Mouse (Mus musculus): Measurements from ENCODE around the gene Zfp599. TPM values are rescaled to one million over a fixed set of nuclear protein-coding genes. Genes with fewer than 3 reads are reported as not detected.
A peak's percentile ranks its signal among the peaks of the same experiment; 100 is the strongest.

Gene Zfp599
- polyA plus RNA-seq, 1 experiment from 2014 or later, result 5.9 TPM

GRCm38 (mm10) chr9:22261594-22261993 lies 1.9 kb upstream of the Zfp599 start:
- Histone ChIP-seq H3K9ac (ENCODE audit: low read length) (no peak overlapping the region), H3K36me3 (ENCODE audit: control insufficient read depth, insufficient read depth, low read length) (no peaks in the 10 kb centered on the region), H3K27ac (ENCODE audit: low read depth) (no peak overlapping the region), H3K4me2 (ENCODE audit: low read length) (no peak overlapping the region), H3K27me3 (replicated peaks; ENCODE audit: control insufficient read depth, insufficient read depth, low read length) (no peaks in the 10 kb centered on the region), H3K9me3 (ENCODE audit: control insufficient read depth, low read length) (peaks cover 5% of the 10 kb centered on the region; the same call in 1 of the 2 replicates), H3K4me3 (ENCODE audit: low read depth, low read length) (no peak overlapping the region), H3K4me1 (replicated peaks; ENCODE audit: control insufficient read depth, insufficient read depth, low read length) (no peaks in the 10 kb centered on the region)
- DNase-seq (ENCODE audit: low spot score), result no peak
- WGBS, result 75% methylated on average over 1 of the region's 1 CpGs
- no peak for ATAC-seq (replicated peaks; ENCODE audit: low FRiP score, low TSS enrichment, low read depth)

- ATAC-seq (replicated peaks; ENCODE audit: low FRiP score, low TSS enrichment, low read depth), result no peak
- no peak overlapping the region; the same call in 1 of the 2 replicates for H3K9ac ChIP-seq (ENCODE audit: low read length)
- 31% methylated on average over 3 of the region's 3 CpGs for WGBS
These were observed 362 bp upstream of the Zfp599 start for GRCm38 (mm10) chr9:22260092-22260422.

GRCm38 (mm10) chr9:22258784-22259183 lies 911 bp downstream of the Zfp599 start:
- Histone ChIP-seq H3K9ac (ENCODE audit: low read length) (peak overlapping the region; percentile 62; the same call in 1 of the 2 replicates), H3K4me2 (ENCODE audit: low read length) (peak overlapping the region; percentile 71), H3K4me1 (replicated peaks; ENCODE audit: control insufficient read depth, insufficient read depth, low read length) (no peaks in the 10 kb centered on the region), H3K36me3 (ENCODE audit: control insufficient read depth, insufficient read depth, low read length) (peaks cover 12% of the 10 kb centered on the region), H3K27ac (ENCODE audit: low read depth) (no peak overlapping the region), H3K9me3 (ENCODE audit: control insufficient read depth, low read length) (peaks cover 13% of the 10 kb centered on the region; the same call in 1 of the 2 replicates), H3K27me3 (replicated peaks; ENCODE audit: control insufficient read depth, insufficient read depth, low read length) (no peaks in the 10 kb centered on the region), H3K4me3 (ENCODE audit: low read depth, low read length) (peak overlapping the region; percentile 52)
- no peak for ATAC-seq (replicated peaks; ENCODE audit: low FRiP score, low TSS enrichment, low read depth)
- WGBS, result 83% methylated on average over 8 of the region's 8 CpGs
- no peak for DNase-seq (ENCODE audit: low spot score)

More at GRCm38 (mm10) chr9:22260092-22260422, 362 bp upstream of the Zfp599 start:
- no peaks in the 10 kb centered on the region for H3K27me3 ChIP-seq (replicated peaks; ENCODE audit: control insufficient read depth, insufficient read depth, low read length)
- H3K4me2 ChIP-seq (ENCODE audit: low read length), result peak overlapping the region; percentile 71
- DNase-seq (ENCODE audit: low spot score), result no peak
- H3K27ac ChIP-seq (ENCODE audit: low read depth), result no peak overlapping the region
- H3K4me1 ChIP-seq (replicated peaks; ENCODE audit: control insufficient read depth, insufficient read depth, low read length), result no peaks in the 10 kb centered on the region
- H3K4me3 ChIP-seq (ENCODE audit: low read depth, low read length), result peak overlapping the region; percentile 52
- H3K9me3 ChIP-seq (ENCODE audit: control insufficient read depth, low read length), result peaks cover 8% of the 10 kb centered on the region; the same call in 1 of the 2 replicates
- H3K36me3 ChIP-seq (ENCODE audit: control insufficient read depth, insufficient read depth, low read length), result peaks cover 7% of the 10 kb centered on the region; the same call in 1 of the 2 replicates

GRCm38 (mm10) chr9:22256579-22256978 lies 3.1 kb downstream of the Zfp599 start:
- H3K36me3 ChIP-seq (ENCODE audit: control insufficient read depth, insufficient read depth, low read length), result peaks cover 27% of the 10 kb centered on the region
- H3K27me3 ChIP-seq (replicated peaks; ENCODE audit: control insufficient read depth, insufficient read depth, low read length), result no peaks in the 10 kb centered on the region
- H3K27ac ChIP-seq (ENCODE audit: low read depth), result no peak overlapping the region
- H3K4me1 ChIP-seq (replicated peaks; ENCODE audit: control insufficient read depth, insufficient read depth, low read length), result no peaks in the 10 kb centered on the region
- peaks cover 17% of the 10 kb centered on the region; the same call in 1 of the 2 replicates for H3K9me3 ChIP-seq (ENCODE audit: control insufficient read depth, low read length)
- ATAC-seq (replicated peaks; ENCODE audit: low FRiP score, low TSS enrichment, low read depth), result no peak
- DNase-seq (ENCODE audit: low spot score), result no peak
- 99% methylated on average over 4 of the region's 4 CpGs for WGBS
- H3K9ac ChIP-seq (ENCODE audit: low read length), result no peak overlapping the region
- H3K4me2 ChIP-seq (ENCODE audit: low read length), result no peak overlapping the region
- no peak overlapping the region for H3K4me3 ChIP-seq (ENCODE audit: low read depth, low read length)

GRCm38 (mm10) chr9:22244242-22244641 lies 15.5 kb downstream of the Zfp599 start:
- H3K9ac ChIP-seq (ENCODE audit: low read length), result no peak overlapping the region
- peaks cover 68% of the 10 kb centered on the region for H3K36me3 ChIP-seq (ENCODE audit: control insufficient read depth, insufficient read depth, low read length)

GRCm38 (mm10) chr9:22240001-22240400 lies 19.7 kb downstream of the Zfp599 start:
- H3K9ac ChIP-seq (ENCODE audit: low read length), result no peak overlapping the region
- peaks cover 86% of the 10 kb centered on the region for H3K36me3 ChIP-seq (ENCODE audit: control insufficient read depth, insufficient read depth, low read length)
- peaks cover 8% of the 10 kb centered on the region; the same call in 1 of the 2 replicates for H3K9me3 ChIP-seq (ENCODE audit: control insufficient read depth, low read length)
- no peak overlapping the region for H3K4me3 ChIP-seq (ENCODE audit: low read depth, low read length)
- DNase-seq (ENCODE audit: low spot score) (no peak), ATAC-seq (replicated peaks; ENCODE audit: low FRiP score, low TSS enrichment, low read depth) (no peak)
- no peak overlapping the region for H3K27ac ChIP-seq (ENCODE audit: low read depth)
- H3K27me3 ChIP-seq (replicated peaks; ENCODE audit: control insufficient read depth, insufficient read depth, low read length), result no peaks in the 10 kb centered on the region
- H3K4me2 ChIP-seq (ENCODE audit: low read length), result no peak overlapping the region
- no peaks in the 10 kb centered on the region for H3K4me1 ChIP-seq (replicated peaks; ENCODE audit: control insufficient read depth, insufficient read depth, low read length)
- 94% methylated on average over 4 of the region's 4 CpGs for WGBS

More at GRCm38 (mm10) chr9:22244242-22244641, 15.5 kb downstream of the Zfp599 start:
- Histone ChIP-seq H3K9me3 (ENCODE audit: control insufficient read depth, low read length) (peaks cover 20% of the 10 kb centered on the region), H3K27ac (ENCODE audit: low read depth) (no peak overlapping the region), H3K27me3 (replicated peaks; ENCODE audit: control insufficient read depth, insufficient read depth, low read length) (no peaks in the 10 kb centered on the region), H3K4me2 (ENCODE audit: low read length) (no peak overlapping the region), H3K4me1 (replicated peaks; ENCODE audit: control insufficient read depth, insufficient read depth, low read length) (no peaks in the 10 kb centered on the region), H3K4me3 (ENCODE audit: low read depth, low read length) (no peak overlapping the region)
- ATAC-seq (replicated peaks; ENCODE audit: low FRiP score, low TSS enrichment, low read depth) (no peak), DNase-seq (ENCODE audit: low spot score) (no peak)
- 85% methylated on average over 2 of the region's 2 CpGs for WGBS

- no peaks in the 10 kb centered on the region for H3K27me3 ChIP-seq (replicated peaks; ENCODE audit: control insufficient read depth, insufficient read depth, low read length)
- DNase-seq (ENCODE audit: low spot score) (no peak), ATAC-seq (replicated peaks; ENCODE audit: low FRiP score, low TSS enrichment, low read depth) (no peak)
- H3K4me2 ChIP-seq (ENCODE audit: low read length), result no peak overlapping the region
- no peak overlapping the region for H3K27ac ChIP-seq (ENCODE audit: low read depth)
- H3K36me3 ChIP-seq (ENCODE audit: control insufficient read depth, insufficient read depth, low read length), result peaks cover 8% of the 10 kb centered on the region; the same call in 1 of the 2 replicates
- H3K9me3 ChIP-seq (ENCODE audit: control insufficient read depth, low read length), result 0 out of 2 replicates have a peak, but pooled peaks cover 2% of the 10 kb centered on the region
- no peaks in the 10 kb centered on the region for H3K4me1 ChIP-seq (replicated peaks; ENCODE audit: control insufficient read depth, insufficient read depth, low read length)
- H3K9ac ChIP-seq (ENCODE audit: low read length), result no peak overlapping the region
- no peak overlapping the region for H3K4me3 ChIP-seq (ENCODE audit: low read depth, low read length)
These were observed 29.1 kb downstream of the Zfp599 start for GRCm38 (mm10) chr9:22230556-22230955.

- H3K36me3 ChIP-seq (ENCODE audit: control insufficient read depth, insufficient read depth, low read length), result peaks cover 3% of the 10 kb centered on the region; the same call in 1 of the 2 replicates
- H3K27ac ChIP-seq (ENCODE audit: low read depth), result no peak overlapping the region
- WGBS, result 93% methylated on average over 3 of the region's 3 CpGs
- no peak overlapping the region for H3K4me2 ChIP-seq (ENCODE audit: low read length)
- H3K9ac ChIP-seq (ENCODE audit: low read length), result no peak overlapping the region
- ATAC-seq (replicated peaks; ENCODE audit: low FRiP score, low TSS enrichment, low read depth), result no peak
- H3K9me3 ChIP-seq (ENCODE audit: control insufficient read depth, low read length), result 0 out of 2 replicates have a peak, but pooled peaks cover 1% of the 10 kb centered on the region
- H3K4me1 ChIP-seq (replicated peaks; ENCODE audit: control insufficient read depth, insufficient read depth, low read length), result no peaks in the 10 kb centered on the region
- no peaks in the 10 kb centered on the region for H3K27me3 ChIP-seq (replicated peaks; ENCODE audit: control insufficient read depth, insufficient read depth, low read length)
- no peak for DNase-seq (ENCODE audit: low spot score)
- H3K4me3 ChIP-seq (ENCODE audit: low read depth, low read length), result no peak overlapping the region
These were observed 29.6 kb downstream of the Zfp599 start for GRCm38 (mm10) chr9:22230061-22230460.

GRCm38 (mm10) chr9:22229386-22230026 lies 30.2 kb downstream of the Zfp599 start:
- H3K9me3 ChIP-seq (ENCODE audit: control insufficient read depth, low read length), result no peaks in the 10 kb centered on the region
- H3K4me1 ChIP-seq (replicated peaks; ENCODE audit: control insufficient read depth, insufficient read depth, low read length), result no peaks in the 10 kb centered on the region
- DNase-seq (ENCODE audit: low spot score) (no peak), ATAC-seq (replicated peaks; ENCODE audit: low FRiP score, low TSS enrichment, low read depth) (no peak)
- H3K27me3 ChIP-seq (replicated peaks; ENCODE audit: control insufficient read depth, insufficient read depth, low read length), result no peaks in the 10 kb centered on the region
- no peak overlapping the region for H3K9ac ChIP-seq (ENCODE audit: low read length)
- H3K36me3 ChIP-seq (ENCODE audit: control insufficient read depth, insufficient read depth, low read length), result no peaks in the 10 kb centered on the region
- no peak overlapping the region for H3K4me3 ChIP-seq (ENCODE audit: low read depth, low read length)
- no peak overlapping the region for H3K4me2 ChIP-seq (ENCODE audit: low read length)
- no peak overlapping the region for H3K27ac ChIP-seq (ENCODE audit: low read depth)
- 87% methylated on average over 7 of the region's 7 CpGs for WGBS
